Mouse (Mus musculus) liver, adult 2 months (tissue): ENCODE results near the gene Pspc1. TPM values are rescaled to one million over a fixed set of nuclear protein-coding genes. Genes with fewer than 3 reads are reported as not detected.
"Not testable (repeated sequence)": the region's sequence is repeated elsewhere in the genome, so short reads cannot be mapped to it uniquely, and the experiment has no call there.

Experiments used
- DNase-seq: peaks from one replicate; pipeline ENCODE4 v3.0.0-alpha.2; 2011; ENCODE audit warnings: low read depth, low spot score; ENCODE audit errors: extremely low read depth
- H3K27ac ChIP-seq: fragments of 200-500 bp; replicated peaks from 2 replicates; pipeline ENCODE4 v1.5.1; 2012; ENCODE audit warnings: low read depth, mild to moderate bottlenecking, control low read depth, inconsistent platforms, low read length; ENCODE audit not compliant: insufficient read depth
- H3K27me3 ChIP-seq: fragments of 200-500 bp; 2 replicates; pipeline ENCODE4 v1.6.1; 2012; ENCODE audit warnings: mild to moderate bottlenecking, moderate library complexity, low read length, inconsistent platforms; ENCODE audit not compliant: control insufficient read depth, insufficient read depth
- H3K36me3 ChIP-seq: fragments of 200-500 bp; 2 replicates; pipeline ENCODE4 v1.6.1; 2012; ENCODE audit warnings: low read length, inconsistent platforms; ENCODE audit not compliant: control insufficient read depth, insufficient read depth
- H3K4me1 ChIP-seq: fragments of 200-500 bp; 2 replicates; pipeline ENCODE4 v1.6.1; 2011; ENCODE audit warnings: low read length; ENCODE audit not compliant: control insufficient read depth, insufficient read depth
- H3K4me3 ChIP-seq: fragments of 200-500 bp; 2 replicates; pipeline ENCODE4 v1.5.1; 2011; ENCODE audit warnings: low read depth, mild to moderate bottlenecking, control low read depth, low read length, moderate library complexity; ENCODE audit not compliant: insufficient read depth
- H3K79me2 ChIP-seq: fragments of 200-500 bp; 2 replicates; pipeline ENCODE4 v1.6.1; 2012; ENCODE audit warnings: inconsistent platforms, mild to moderate bottlenecking, low read length, moderate library complexity; ENCODE audit not compliant: control insufficient read depth, insufficient read depth
- H3K9ac ChIP-seq: fragments of 200-500 bp; 2 replicates; pipeline ENCODE4 v1.6.1; 2012; ENCODE audit warnings: low read depth, mild to moderate bottlenecking, control low read depth, inconsistent platforms, low read length
- CTCF ChIP-seq: fragments of 200-500 bp; IDR thresholded peaks from 2 replicates; pipeline ENCODE4 v1.5.1; 2011; ENCODE audit warnings: low read depth, low read length, control low read depth
- POLR2A ChIP-seq: fragments of 200-500 bp; IDR thresholded peaks from 2 replicates; pipeline ENCODE4 v1.6.1; 2011; ENCODE audit warnings: low read length, control low read depth; ENCODE audit not compliant: insufficient read depth; ENCODE audit errors: extremely low read depth
- WGBS: fragments of 180-500 bp; shearing (Covaris S2); methylation state at CpG from one replicate; pipeline ENCODE4 v1.1.7; 2018; 5-methylcytosine and 5-hydroxymethylcytosine counted together
- polyA plus RNA-seq: library from polyadenylated mRNA; depleted of rRNA; stranded (reverse); fragments of >200 nt; gene quantifications from 2 replicates; pipeline ENCODE4 v1.2.3, GENCODE M21; 2012
- total RNA-seq: library from RNA; depleted of rRNA; stranded (reverse); fragments of >200 nt; gene quantifications from 2 replicates; pipeline ENCODE4 v1.2.3, GENCODE M21; 2014

Pspc1 gene
- total and polyA plus RNA-seq, 2 experiments = 1.8 to 11.6 TPM

- peaks cover 3% of the 10 kb centered on the region; the same call in 1 of the 2 replicates for H3K36me3 ChIP-seq
- H3K27ac ChIP-seq = peak overlapping the region; percentile 99
- H3K9ac ChIP-seq = peak overlapping the region; percentile 98
- WGBS = under 1% methylated on average over 35 of the region's 35 CpGs
- peak; percentile 22; the same call in 1 of the 2 replicates for TF ChIP-seq CTCF
- TF ChIP-seq POLR2A = no peak
- H3K4me1 ChIP-seq = peaks cover 11% of the 10 kb centered on the region; the same call in 1 of the 2 replicates
- H3K79me2 ChIP-seq = peaks cover 6% of the 10 kb centered on the region; the same call in 1 of the 2 replicates
- no peaks in the 10 kb centered on the region for H3K27me3 ChIP-seq
- DNase-seq = peak; percentile 77
- peak overlapping the region; percentile 99 for H3K4me3 ChIP-seq
Measured at GRCm38 (mm10) chr14:56812520-56813036, 34.5 kb upstream of the Pspc1 start.

DNA sequence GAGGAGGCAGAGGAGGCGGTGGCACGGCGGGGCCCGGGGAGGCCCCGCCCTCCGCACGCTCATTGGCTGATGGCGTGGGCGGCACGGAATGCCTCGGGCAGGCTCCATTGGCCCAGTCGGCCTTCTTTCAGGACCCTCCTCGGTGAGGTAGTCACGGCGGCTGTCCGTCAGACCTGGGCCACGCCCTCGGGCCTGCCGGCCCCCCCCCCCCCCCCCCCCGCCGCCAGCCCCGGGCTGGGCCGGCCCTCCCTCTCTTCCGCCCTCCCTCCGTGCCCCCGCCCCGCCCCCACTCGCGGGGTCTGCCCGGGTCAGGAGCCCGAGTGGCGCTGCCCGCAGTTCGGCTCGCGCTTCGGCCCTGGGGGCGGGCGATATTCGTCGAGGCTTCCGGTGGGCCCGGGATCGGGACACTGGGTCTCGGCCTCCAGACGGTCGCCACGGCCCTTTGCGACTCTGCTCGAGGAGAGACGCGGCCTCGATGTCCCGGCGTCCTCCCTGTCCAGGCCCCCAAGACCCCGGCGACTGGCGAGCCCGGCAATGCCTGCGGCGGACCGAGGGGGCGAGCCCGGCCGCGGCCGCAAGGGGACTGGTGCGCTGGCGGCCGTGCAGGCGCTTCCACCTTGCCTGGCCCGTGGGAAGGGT, 33.7 kb upstream of the Pspc1 start, which contains the start of gene Zmym5:
TSS of gene Zmym5 (minus strand) at position 16 of the 639 bp plus-strand sequence.
- TF ChIP-seq POLR2A = peak; percentile 77; the same call in 1 of the 2 replicates
- peak; percentile 35 for DNase-seq
- 0% methylated on average over 43 of the region's 72 CpGs for WGBS

DNA sequence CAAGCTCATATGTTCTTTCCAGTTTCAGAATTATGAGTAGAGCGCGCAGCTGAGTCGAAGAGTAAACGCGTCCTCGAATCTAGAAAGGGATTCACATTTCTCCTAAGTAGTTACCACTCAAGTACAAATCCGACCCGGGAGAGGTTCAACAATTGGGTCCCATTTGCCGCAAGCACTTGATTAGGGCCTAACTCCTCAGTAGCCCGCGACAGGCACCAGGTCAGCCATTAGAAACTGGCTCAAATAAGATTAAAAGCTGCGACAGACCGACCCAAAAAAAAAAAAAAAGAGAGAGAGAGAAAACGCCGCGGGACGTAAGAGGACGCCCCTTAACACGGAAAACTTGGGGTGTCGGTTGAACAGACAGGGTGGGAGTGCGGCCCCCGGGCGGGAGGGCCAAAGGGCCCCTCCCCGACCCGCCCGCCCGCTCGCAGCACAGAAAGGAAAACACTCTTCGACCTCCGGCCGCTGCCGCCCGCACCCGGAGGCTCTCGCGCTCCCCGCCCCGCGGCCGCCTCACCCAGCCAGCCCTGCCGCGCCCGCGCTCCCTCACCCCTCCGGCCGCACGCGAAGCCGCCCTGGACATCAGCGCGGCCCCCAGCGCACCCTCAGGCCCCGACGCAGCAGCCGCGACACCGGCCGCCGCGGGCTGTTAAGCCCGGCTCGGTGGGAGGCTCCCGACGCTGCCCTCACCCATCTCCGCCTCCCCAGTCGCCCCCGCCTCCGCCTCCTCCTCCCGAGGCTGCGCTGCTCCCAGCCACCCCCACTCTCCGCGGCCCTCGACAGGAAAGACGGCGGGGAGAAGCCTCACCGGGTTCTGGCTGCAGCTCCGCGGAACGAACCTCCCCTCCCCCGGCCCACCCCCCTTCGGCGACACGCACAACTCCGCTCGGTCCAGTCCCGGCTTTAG, 32.9 kb upstream of the Pspc1 start:
- peak; percentile 48 for DNase-seq

More for the DNA sequence above, 33.7 kb upstream of the Pspc1 start, which contains the start of gene Zmym5:
- H3K36me3 ChIP-seq, H3K27me3 ChIP-seq, H3K79me2 ChIP-seq: not testable (repeated sequence)
- Histone ChIP-seq H3K9ac (peak within 1 kb of the TSS; percentile 98), H3K4me1 (peaks cover 11% of the 10 kb centered on the region; the same call in 1 of the 2 replicates), H3K27ac (peak within 1 kb of the TSS; percentile 99), H3K4me3 (peak within 1 kb of the TSS; percentile 99)

DNA sequence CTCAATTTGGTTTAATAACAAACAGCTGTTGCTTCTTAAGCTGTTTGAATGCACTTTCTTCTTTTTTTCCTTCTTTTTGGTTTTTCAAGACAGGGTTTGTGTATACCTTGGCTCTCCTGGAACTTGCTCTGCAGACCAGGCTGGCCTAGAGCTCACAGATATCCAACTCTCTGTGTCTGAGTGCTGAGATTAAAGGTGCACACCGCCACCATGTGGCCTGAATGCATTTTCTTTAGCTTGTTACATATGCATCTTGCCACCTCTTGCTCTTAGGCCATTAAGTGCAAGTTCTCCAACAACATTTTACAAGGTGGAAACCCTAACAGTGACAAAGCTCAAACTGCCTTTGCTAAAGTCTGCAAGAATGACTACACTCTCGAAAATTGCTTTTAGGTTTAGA, 15.1 kb upstream of the Pspc1 start:
- no peak for DNase-seq
- Histone ChIP-seq H3K4me1 (no peaks in the 10 kb centered on the region), H3K79me2 (no peaks in the 10 kb centered on the region), H3K36me3 (peaks cover 43% of the 10 kb centered on the region), H3K9ac (no peak overlapping the region), H3K27ac (no peak overlapping the region), H3K27me3 (no peaks in the 10 kb centered on the region), H3K4me3 (no peak overlapping the region)
- WGBS = 50% methylated on average over 2 of the region's 2 CpGs
- TF ChIP-seq POLR2A = no peak
- TF ChIP-seq CTCF = no peak

More for the DNA sequence above, 32.9 kb upstream of the Pspc1 start:
- Histone ChIP-seq H3K79me2 (peaks cover 11% of the 10 kb centered on the region; the same call in 1 of the 2 replicates), H3K4me1 (peaks cover 11% of the 10 kb centered on the region; the same call in 1 of the 2 replicates), H3K9ac (peak overlapping the region; percentile 96), H3K4me3 (peak overlapping the region; percentile 75), H3K27ac (peak overlapping the region; percentile 96)
- not testable (repeated sequence) for H3K27me3 ChIP-seq, H3K36me3 ChIP-seq
- WGBS = 2% methylated on average over 43 of the region's 86 CpGs

GRCm38 (mm10) chr14:56784575-56784974, 6.5 kb upstream of the Pspc1 start:
- TF ChIP-seq POLR2A (no peak), CTCF (no peak)
- Histone ChIP-seq H3K4me3 (no peak overlapping the region), H3K36me3 (no peaks in the 10 kb centered on the region), H3K27me3 (no peaks in the 10 kb centered on the region), H3K79me2 (no peaks in the 10 kb centered on the region), H3K4me1 (no peaks in the 10 kb centered on the region), H3K27ac (no peak overlapping the region), H3K9ac (no peak overlapping the region)
- 76% methylated on average over 1 of the region's 1 CpGs for WGBS
- DNase-seq = no peak
